Mouse (Mus musculus) left cerebral cortex, postnatal 14 days (tissue): ENCODE results near the gene Hdac9. TPM values are rescaled to one million over a fixed set of nuclear protein-coding genes. Genes with fewer than 3 reads are reported as not detected.

Experiments
- DNase-seq, 2 experiments: peaks; one replicate each; pipeline ENCODE4 v3.0.0; 2021 to 2022; ENCODE audit warnings: low spot score in 2 of 2, mixed read lengths in 1 of 2
- intact Hi-C: fragments of 180-260 bp; cut with DNase I; formaldehyde crosslinking; loops from one replicate; pipeline ENCODE4 v1.15.1; 2025
- total RNA-seq, 2 experiments: library from RNA; stranded (reverse); gene quantifications; 2 replicates each; pipeline ENCODE4 v1.2.3; 2021

The Hdac9 gene
- total RNA-seq, 2 experiments from 2014 or later, result 58.3 to 62.2 TPM

DNA sequence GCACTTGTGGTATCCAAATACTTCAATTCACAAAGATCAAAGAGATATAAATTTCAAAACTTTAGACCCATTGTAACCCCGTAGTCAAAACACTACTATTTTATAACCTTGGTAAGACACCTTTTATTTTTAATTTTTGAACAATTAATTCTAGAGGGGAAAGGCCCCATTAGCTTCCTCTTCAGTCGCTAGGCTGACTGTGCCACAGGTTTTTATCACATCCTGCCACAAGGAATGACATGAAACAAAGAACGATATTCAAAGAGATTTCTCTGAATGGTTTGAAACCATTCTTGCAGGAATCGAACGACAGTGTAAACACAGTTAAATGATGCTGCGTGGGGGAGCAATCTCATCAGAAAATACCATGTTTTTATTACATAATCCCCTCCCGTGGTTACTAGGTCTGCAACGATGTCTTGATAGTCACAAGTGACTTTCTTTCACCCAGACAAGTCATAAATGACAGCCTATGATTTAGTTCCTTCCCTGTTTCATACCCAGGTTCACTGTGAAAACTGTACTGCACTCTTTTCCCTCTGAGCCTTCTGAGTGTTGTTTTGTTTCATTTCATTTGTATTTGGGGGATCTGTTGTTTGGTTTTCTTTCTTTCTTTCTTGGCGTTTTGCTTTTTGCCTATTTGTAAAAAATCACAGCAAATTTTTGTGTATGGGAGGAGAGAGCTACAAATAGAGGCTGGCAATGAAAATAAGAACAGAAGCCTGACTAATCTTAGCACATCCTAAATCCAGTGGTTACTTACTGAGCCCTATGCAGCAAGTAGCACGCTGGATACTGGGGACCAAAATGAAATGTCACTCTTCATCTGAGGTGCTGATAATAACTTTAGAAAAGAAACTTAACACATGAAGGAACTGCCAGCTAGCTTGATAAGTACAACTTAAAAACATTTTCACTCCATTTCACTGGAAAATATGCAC, 105.0 kb downstream of the Hdac9 start:
- DNase-seq, result no peak

DNA sequence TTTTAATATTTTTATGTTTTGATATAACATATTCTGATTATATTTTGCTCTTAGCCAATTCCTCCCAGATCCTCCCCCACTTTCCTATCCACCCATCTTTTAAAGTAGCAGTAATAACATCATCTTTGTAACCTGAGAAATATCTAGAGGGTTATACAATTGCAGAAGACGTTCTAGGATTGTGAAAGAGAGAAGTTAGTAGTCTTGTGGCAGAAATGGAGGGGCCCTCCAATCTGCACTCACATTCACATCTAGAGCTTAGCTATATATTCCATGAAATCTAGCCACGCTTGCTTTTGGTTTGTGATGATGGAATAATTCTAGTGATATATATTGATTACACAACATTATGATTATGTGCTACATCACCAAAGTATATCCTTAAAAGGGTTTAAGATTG, 106.7 kb downstream of the Hdac9 start:
- no peak for DNase-seq
- intact Hi-C loops, result no loop called here

More for the DNA sequence above, 105.0 kb downstream of the Hdac9 start:
- intact Hi-C loops, result no loop called here

DNA sequence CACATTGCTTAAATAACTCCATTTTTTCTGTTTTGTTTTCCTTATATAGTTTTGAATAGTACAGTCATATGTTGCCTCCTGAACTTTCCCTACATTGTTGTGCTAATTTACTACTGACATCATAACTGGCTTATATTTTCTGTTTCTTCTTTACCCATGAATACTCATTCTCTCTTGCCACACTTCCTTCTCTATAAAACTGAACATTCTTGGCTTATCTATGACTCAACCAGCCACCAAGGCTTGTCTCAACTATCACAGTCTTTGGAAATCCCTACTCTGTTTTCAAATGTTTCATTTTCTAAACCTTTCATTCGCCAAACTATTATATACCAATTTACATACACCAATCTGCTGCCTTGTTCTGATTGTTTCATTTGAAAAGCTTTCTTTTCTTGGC, 108.7 kb downstream of the Hdac9 start:
- intact Hi-C loops, result no loop called here
- no peak for DNase-seq

GRCm38 (mm10) chr12:34806528-34806927, 110.4 kb downstream of the Hdac9 start:
- no peak for DNase-seq
- intact Hi-C loops, result no loop called here

GRCm38 (mm10) chr12:34803721-34804120, 113.2 kb downstream of the Hdac9 start:
- intact Hi-C loops, result no loop called here
- DNase-seq, result no peak

DNA sequence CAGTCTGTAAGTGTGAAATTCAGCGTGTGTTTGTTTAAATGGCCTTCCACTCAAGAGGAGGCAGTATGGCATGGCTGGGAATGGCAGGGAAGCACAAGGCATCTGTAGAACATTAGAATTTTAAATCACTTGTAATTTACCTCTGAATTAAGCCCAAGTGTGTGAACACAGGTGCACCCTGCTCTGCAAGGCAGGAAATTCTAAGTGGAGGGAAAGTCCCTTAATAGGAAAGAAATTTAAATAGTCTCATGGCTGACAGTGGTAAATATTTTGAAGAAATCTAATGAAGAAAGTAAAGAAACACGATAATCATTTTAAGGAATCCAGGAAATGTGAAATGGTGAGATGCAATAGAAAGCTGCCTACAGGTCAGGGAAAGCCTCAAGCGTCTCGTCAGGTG, 114.6 kb downstream of the Hdac9 start:
- intact Hi-C loops, result no loop called here
- DNase-seq, result no peak

DNA sequence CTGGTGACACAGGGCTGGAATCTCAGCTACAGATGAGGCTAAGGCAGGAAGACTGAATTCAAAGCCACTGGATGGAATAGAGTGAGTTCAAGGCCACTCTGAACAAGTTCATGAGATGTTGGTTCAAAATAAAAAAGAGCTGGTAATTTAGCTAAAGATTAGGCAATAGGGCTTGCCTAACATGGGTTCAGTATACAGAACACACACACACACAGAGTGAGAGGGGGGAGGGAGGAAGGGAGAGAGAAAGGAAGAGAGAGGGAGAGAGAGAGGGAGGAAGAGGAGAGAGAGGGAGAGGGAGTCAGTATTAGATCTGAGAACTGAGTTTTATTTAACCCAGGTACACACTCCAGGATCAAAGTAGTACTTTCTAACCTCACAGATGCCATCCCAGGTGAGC, 115.1 kb downstream of the Hdac9 start:
- intact Hi-C loops, result no loop called here
- no peak for DNase-seq

DNA sequence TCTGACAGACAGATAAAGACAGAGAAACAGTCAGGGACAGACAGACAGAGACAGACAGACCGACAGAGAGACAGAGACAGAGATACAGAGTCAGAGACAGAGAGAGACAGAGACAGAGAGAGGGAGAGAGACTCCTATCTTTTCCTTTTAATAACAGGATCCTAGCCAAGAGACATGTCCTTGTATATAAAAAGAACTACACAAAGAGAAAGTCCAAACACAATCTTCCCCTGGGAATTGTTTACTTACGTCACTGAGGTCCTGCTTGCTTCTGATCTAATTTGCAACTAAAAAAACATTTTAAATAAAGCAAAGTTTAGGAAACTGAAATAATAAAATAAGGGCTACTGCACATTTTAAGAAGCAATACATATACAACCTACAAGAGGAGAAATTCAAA, 119.5 kb downstream of the Hdac9 start:
- DNase-seq, result no peak
- intact Hi-C loops, result no loop called here

GRCm38 (mm10) chr12:34795487-34795886, 121.4 kb downstream of the Hdac9 start:
- no peak for DNase-seq
- intact Hi-C loops, result no loop called here

DNA sequence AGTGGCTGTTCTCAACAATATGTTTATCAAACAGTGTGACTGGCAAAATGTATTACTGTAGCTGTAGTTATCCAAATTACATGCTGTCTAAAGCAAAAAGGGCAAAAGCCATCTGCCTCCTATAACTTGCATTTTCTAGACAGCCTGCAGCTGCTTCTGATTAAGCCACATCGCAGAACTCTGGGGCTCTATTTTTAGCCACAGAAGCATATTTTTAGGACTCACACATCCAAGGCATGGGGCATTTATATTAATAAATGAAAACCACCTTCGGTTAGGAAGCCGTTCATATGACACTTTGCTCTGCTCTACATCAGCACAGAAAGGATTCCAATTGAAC, 124.8 kb downstream of the Hdac9 start:
- intact Hi-C loops, result no loop called here
- DNase-seq, result peak in 1 of 2 experiments; percentile 5

DNA sequence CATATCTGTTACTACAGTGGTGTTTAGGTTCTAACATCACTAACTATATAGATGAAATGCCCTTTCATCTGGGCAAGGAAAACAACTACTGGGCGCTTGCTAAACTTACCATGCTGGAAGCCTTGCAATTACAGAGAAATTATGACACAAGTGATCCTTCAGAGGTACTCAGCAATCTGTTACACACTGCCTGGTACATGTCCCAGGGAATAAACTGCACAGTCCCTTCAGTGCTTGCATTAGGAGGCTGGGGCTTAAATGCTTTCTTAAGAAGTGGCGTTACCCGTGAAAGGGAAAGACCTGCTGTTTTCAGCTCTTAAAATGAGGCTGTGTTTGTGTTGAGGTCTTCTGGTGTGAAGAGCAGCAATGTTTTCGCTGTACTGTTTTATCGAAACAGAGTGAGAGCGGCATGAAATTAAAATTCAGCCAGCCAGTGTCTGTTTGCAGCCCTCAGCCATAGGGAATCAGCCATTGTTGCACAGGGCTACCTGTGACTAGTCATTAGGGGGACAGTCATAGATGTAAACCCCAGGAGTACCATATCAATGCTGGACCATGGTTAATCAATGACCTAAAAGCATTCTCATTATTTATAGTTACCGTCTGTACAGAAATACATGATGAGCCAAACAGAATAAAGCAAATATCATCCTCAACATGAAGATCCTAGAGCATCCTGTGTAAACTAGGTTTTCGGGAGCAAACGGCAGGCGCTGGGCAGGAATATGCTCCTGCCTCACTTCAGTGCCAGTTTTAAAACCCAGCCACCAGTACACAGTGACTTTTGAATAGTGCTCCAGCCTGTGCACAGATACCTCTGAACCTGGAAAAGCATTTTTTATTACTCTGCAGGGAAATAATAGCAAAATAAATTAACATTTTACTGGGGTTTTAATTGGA, 125.4 kb downstream of the Hdac9 start:
- intact Hi-C loops, result no loop called here
- no peak for DNase-seq

- intact Hi-C loops, result no loop called here
- DNase-seq, result no peak
Observed at GRCm38 (mm10) chr12:34789031-34789982, 127.6 kb downstream of the Hdac9 start.

- DNase-seq, result no peak
- intact Hi-C loops, result no loop called here
Observed at GRCm38 (mm10) chr12:34787380-34787779, 129.5 kb downstream of the Hdac9 start.

- intact Hi-C loops, result no loop called here
- DNase-seq, result peak; percentile 12
Observed at GRCm38 (mm10) chr12:34783574-34783973, 133.3 kb downstream of the Hdac9 start.

DNA sequence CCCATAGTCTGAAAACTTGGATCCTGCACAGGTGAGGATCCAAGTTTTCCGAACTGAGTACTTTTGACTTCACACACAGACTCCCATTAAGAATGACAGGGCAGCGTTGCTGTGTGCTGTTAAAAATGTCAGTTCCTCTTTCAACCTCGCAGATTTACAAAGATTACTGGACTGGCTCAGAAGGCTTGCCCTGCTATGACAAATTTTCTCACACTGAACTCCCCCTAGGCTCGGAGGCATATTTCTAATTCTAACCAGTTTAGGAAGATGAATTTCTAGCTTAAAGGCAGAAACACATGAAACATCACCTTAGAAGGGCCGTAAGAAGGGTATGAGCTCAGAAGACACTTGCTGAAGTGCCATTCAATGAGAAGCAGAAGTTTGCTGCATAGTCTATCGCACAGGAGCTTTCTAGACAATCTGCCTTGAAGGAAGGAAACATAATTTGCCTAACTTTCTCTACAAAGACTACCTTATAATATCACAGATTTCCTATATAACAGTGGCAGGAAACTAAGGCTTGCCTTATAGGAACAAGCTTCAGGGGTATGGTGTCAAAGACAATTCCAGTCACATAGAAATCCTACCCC, 137.4 kb downstream of the Hdac9 start:
- intact Hi-C loops, result no loop called here
- no peak for DNase-seq

GRCm38 (mm10) chr12:34776170-34776569, 140.7 kb downstream of the Hdac9 start:
- intact Hi-C loops, result no loop called here
- DNase-seq, result peak; percentile 28 to 31

- intact Hi-C loops, result no loop called here
- no peak for DNase-seq
Observed at GRCm38 (mm10) chr12:34774071-34774470, 142.8 kb downstream of the Hdac9 start.

DNA sequence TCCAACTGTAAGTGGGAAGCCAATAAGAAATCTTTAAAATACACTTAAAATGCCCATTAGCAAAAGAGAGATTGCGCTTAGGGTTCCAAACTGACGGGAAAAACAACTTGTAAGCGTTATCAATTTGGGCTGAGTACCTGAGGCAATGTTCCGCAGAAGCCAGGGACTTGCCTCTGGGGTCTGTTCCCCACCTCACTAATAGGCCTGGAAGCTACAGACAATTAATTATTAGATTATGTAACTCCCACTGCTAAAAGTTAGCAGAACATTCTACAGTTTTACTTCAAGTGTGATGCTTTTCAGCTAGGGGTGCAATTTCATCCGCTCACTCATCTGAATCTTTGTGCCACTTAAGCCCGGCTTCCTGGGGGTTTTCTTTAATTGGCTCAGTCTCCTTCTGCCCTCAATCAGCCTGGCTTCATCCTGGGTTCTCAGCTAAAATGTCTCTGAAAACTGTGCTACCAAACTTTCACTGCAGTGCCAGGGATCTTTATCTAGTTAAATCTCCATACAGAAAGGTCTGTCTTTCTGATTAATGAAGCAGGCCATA, 149.6 kb downstream of the Hdac9 start:
- intact Hi-C loops, result no loop called here
- no peak for DNase-seq

DNA sequence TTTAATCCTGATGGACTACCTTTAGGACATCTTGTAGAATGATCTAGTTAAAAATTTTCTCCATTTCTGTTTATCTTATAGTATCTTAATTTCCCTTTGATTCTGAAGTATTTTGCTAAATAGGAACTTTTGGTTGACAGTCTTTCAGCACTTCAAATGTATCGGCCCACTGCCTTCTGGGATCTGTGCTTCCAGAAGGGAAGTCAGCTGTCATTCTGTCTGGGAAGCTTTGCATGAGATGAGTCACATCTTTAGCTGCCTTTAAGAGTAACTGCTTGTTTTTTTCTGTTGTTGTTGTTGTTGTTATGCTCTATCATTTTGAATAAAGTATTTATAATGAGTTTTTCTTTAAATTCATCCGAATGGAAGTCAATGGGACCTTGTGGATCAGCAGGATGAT, 169.6 kb downstream of the Hdac9 start:
- DNase-seq, result no peak
- intact Hi-C loops, result no loop called here
